Mouse (Mus musculus) MEL (cell line): Measurements from ENCODE around the gene Rfc4.

Experiments used
- CTCF ChIP-seq, 3 experiments: IDR thresholded peaks in 2 of 3; conservative IDR thresholded peaks in 1 of 3; 2 replicates each; pipeline ENCODE4 v1.5.1; 2011 to 2012; ENCODE audit warnings: low read length in 3 of 3, low read depth in 2 of 3, mild to moderate bottlenecking in 2 of 3, improper control_type of control experiment in 1 of 3, inconsistent platforms in 1 of 3, mixed read lengths in 1 of 3, moderate library complexity in 1 of 3; ENCODE audit not compliant: control insufficient read depth in 1 of 3, insufficient read depth in 1 of 3, poor library complexity in 1 of 3, severe bottlenecking in 1 of 3
- EP300 ChIP-seq, 2 experiments: IDR thresholded peaks; 2 replicates each; pipeline ENCODE4 v1.6.1; 2011; ENCODE audit warnings: improper control_type of control experiment in 2 of 2, low read length in 2 of 2, low read depth in 1 of 2, mild to moderate bottlenecking in 1 of 2
- MAFK ChIP-seq: IDR thresholded peaks from 2 replicates; pipeline ENCODE4 v1.6.1; 2011; ENCODE audit warnings: low read depth, mild to moderate bottlenecking, low read length, improper control_type of control experiment, borderline replicate concordance
- MAX ChIP-seq: IDR thresholded peaks from 2 replicates; pipeline ENCODE4 v1.6.1; 2011; ENCODE audit warnings: low read length, improper control_type of control experiment
- MEF2A ChIP-seq: IDR thresholded peaks from 2 replicates; pipeline ENCODE4 v1.6.1; 2014; ENCODE audit warnings: low read depth, mild to moderate bottlenecking, inconsistent platforms, low read length, improper control_type of control experiment; ENCODE audit not compliant: poor library complexity, insufficient replicate concordance, severe bottlenecking; ENCODE audit errors: extremely low read depth
- MYB ChIP-seq: IDR thresholded peaks from 2 replicates; pipeline ENCODE4 v1.6.1; 2011; ENCODE audit warnings: mild to moderate bottlenecking, low read depth, low read length, improper control_type of control experiment
- POLR2A ChIP-seq, 2 experiments: IDR thresholded peaks; 2 replicates each; pipeline ENCODE4 v1.6.1; 2011 to 2012; ENCODE audit warnings: low read length in 2 of 2, mild to moderate bottlenecking in 2 of 2, control low read depth in 1 of 2, improper control_type of control experiment in 1 of 2, low read depth in 1 of 2, moderate library complexity in 1 of 2; ENCODE audit not compliant: control insufficient read depth in 1 of 2, insufficient read depth in 1 of 2, poor library complexity in 1 of 2
- RCOR1 ChIP-seq: IDR thresholded peaks from 2 replicates; pipeline ENCODE4 v1.6.1; 2012; ENCODE audit warnings: low read depth, mild to moderate bottlenecking, inconsistent platforms, low read length, improper control_type of control experiment
- USF1 ChIP-seq: IDR thresholded peaks from 2 replicates; pipeline ENCODE4 v1.6.1; 2014; ENCODE audit warnings: low read depth, mild to moderate bottlenecking, inconsistent platforms, low read length, improper control_type of control experiment, moderate library complexity
- ZNF384 ChIP-seq: IDR thresholded peaks from 2 replicates; pipeline ENCODE4 v1.6.1; 2012; ENCODE audit warnings: low read depth, mild to moderate bottlenecking, inconsistent platforms, low read length, improper control_type of control experiment

- TF ChIP-seq POLR2A (IDR thresholded peaks at IDR 0.05; ENCODE audit: control insufficient read depth in 1 of 2, insufficient read depth in 1 of 2, low read depth in 1 of 2, low read length in 2 of 2, poor library complexity in 1 of 2) (no peak), CTCF (IDR thresholded peaks at IDR 0.05 in 2 of 3, conservative IDR thresholded peaks at IDR 0.05 in 1 of 3; ENCODE audit: control insufficient read depth in 1 of 3, insufficient read depth in 1 of 3, low read depth in 2 of 3, low read length in 3 of 3, poor library complexity in 1 of 3, severe bottlenecking in 1 of 3) (no peak), EP300 (IDR thresholded peaks at IDR 0.05; ENCODE audit: low read depth in 1 of 2, low read length in 2 of 2) (no peak), MYB (no peak), USF1 (no peak), ZNF384 (no peak), MEF2A (no peak), MAFK (no peak), RCOR1 (no peak), MAX (no peak)
Observed at GRCm38 (mm10) chr16:23148936-23149335, 21.4 kb upstream of the Rfc4 start.
